Mouse (Mus musculus): ENCODE measurements around the gene Pgp.

The Pgp gene

DNA sequence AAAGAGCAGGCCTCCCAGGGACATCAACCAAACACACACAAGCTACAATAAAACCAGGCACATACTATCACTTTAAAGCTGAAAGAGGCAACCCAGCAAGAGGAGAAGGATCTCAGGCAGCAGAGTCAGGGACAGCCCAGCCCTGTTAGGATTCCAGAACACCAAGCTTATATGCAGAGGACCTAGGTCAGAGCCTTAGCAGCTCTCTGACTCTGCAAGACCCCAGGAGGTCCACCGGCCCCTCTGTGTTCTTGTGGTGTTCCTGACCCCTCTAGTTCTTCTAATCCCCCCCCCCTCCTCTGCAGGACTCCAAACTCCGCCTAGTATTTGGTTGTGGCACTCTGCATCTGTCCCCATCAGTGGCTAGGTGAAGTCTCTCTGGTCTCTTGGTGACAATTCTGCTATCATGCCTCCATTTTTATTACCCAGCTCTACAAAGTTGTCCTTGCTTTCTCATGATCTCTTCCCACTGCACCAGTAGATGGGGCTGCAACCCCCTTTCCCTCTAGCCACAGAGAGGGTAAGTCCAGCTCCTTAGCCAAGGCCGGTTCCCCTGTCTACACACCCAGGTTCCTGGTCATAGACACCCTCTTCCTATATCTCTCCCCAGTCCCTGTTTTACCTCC is 10.1 kb downstream of the Pgp start:
- in situ Hi-C loops (cut with MboI, MseI) = loop anchor here (5.0 kb wide), 1 partner anchor 42 kb away; no protein-coding TSS in a partner anchor

DNA sequence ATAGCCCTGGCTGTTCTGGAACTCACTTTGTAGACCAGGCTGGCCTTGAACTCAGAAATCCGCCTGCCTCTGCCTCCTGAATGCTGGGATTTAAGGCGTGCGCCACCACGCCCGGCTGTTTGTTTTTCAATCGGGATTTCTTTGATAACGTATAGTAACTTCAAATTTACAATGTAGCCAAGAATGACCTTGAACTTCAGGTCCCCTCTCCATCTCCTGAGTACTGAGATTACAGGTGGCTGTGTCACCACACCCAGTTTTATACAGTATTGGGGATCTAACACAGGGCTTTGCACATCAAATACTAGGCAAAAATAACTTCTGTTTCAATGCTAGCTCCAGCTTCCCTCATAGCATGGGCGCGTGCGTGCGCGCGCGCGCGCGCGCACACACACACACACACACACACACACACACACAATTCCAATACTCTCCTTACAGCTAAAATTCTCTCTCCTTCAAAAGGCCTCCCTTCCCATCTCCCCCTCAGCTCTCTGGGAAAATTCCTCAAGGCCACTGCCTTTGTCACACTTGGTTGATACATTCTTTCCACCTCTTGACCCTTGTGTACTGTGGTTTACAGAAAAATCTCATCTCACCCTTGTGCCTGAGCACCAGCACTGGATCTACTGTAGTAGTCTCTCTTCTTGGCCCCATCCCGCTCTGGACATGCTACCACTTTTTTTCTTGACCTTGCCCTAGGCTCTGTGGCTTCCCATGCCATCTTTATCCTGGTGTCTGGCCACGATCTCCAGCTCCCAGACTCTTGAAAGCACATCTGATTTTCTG is 11.0 kb downstream of the Pgp start:
- in situ Hi-C loops (cut with MboI, MseI) = loop anchor here (5.0 kb wide), 1 partner anchor 41 kb away; no protein-coding TSS in a partner anchor

DNA sequence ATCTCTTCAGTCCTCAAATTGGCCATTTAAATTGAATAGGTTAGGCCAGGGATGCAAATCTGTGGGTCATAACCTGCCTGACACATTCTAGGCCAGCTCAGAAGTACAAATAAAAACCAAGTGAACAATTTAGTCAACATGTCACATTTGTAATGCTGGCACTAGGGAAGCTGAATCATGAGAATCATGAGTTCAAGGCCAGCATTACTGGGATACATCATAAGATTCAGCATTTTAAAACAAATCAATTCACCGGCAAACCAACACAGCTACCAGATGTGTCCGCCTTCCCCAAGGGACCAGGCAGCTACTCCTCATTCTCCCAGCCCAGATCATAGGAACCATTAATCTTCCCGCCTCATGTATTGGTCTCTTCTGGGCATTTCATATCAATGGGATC is 13.3 kb downstream of the Pgp start:
- in situ Hi-C loops (cut with MboI, MseI) = loop anchor here (5.0 kb wide), 1 partner anchor 39 kb away; no protein-coding TSS in a partner anchor

DNA sequence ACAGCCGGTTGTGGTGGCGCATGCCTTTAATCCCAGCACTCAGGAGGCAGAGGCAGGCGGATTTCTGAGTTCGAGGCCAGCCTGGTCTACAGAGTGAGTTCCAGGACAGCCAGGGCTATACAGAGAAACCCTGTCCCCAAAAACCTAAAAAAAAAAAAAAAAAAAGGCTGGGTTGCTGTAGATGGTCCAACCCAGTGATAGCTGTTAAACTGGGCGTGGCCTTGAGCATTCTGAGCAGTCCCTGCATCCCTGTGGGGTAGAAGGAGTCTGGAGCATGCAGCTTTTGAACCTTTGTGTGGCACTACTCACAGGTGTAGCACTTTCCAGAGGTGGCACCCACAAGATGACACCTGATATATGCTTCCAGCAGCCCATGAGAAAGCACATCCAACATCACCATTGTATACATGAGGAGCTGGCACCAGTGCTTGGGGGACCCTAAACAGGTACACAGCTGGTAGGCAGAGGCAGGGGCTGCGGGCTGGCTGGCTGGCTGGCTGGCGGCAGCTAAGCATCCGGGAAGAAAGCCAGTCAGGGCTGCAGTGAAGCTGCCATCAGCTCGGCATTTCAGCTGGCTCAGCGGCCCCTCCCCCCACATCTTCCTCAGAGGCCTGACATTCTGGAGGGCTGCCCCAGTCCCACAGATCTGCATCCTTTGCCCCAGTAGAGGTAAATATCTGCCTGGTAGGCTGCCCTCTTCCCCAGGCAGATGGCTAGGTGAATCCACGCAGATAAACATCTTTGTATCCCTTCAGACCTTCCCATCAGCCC is 15.1 kb downstream of the Pgp start:
- in situ Hi-C loops (cut with MboI, MseI) = no loop called here

- in situ Hi-C loops (cut with MboI, MseI) = no loop called here
These were observed 18.0 kb downstream of the Pgp start, which contains the start of gene Caskin1 for GRCm38 (mm10) chr17:24488186-24488661. TSS of gene Caskin1 (plus strand) at chr17:24488601.

- in situ Hi-C loops (cut with MboI, MseI) = no loop called here
These were observed 18.6 kb downstream of the Pgp start for GRCm38 (mm10) chr17:24488662-24489264.

GRCm38 (mm10) chr17:24489265-24490030 is 19.3 kb downstream of the Pgp start:
- in situ Hi-C loops (cut with MboI, MseI) = no loop called here

GRCm38 (mm10) chr17:24490399-24490798 is 20.2 kb downstream of the Pgp start:
- in situ Hi-C loops (cut with MboI, MseI) = no loop called here

DNA sequence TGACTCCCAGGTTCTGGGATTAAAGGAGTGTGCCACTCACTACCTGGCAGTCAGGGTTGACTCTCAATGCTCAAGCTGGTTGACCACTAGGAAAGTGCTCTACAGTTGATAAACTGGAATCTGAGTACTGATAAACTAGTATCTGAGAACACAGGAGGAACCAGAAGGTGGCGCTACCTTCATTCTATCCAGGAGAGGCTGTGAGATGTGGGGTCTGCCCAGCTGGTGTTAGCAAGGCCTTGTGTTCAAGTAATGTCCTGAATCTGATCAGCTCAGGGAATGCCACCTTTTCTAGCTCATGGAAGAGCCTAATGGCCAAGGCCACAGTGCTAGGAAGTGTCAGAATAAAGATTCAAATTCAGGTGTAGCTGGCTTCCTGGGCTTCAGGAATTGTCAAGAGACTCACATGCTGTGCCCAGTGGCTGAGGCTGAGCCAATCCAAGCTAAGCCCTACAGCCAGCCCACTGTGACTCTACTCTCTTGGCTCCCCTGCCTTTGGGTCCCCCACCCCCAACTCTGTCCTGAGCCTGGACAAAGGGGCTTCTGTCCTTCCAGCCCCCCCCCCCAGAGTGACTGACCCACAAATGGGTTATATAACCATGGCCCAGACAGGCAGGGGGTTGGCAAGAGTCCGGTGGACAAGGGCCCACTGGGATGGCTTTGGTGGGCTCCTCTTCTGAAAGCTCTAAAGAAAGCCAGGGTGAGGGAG is 24.6 kb downstream of the Pgp start:
- in situ Hi-C loops (cut with MboI, MseI) = no loop called here

DNA sequence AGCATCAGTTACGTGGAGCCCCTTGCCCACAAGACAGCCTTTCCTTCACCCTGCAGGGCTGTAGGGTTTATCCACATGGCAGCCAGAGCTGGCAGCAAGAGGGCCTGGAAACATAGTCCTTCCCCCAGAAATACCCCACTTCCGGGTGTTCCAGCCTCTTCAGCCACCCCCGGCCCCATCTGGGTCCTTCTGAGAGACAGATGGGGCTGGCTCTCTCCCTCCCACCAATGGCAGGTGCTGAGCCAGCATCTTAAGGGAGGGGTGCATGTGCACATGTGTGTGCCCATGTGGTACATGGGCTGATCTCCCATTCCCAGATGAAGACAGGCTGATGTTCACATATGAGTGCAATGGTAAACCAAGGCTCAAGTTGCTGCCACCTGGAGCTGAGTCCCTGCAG is 25.3 kb downstream of the Pgp start:
- in situ Hi-C loops (cut with MboI, MseI) = no loop called here

GRCm38 (mm10) chr17:24496026-24496425 is 25.8 kb downstream of the Pgp start:
- in situ Hi-C loops (cut with MboI, MseI) = no loop called here

- in situ Hi-C loops (cut with MboI, MseI) = no loop called here
These were observed 32.0 kb downstream of the Pgp start for GRCm38 (mm10) chr17:24502208-24502607.

GRCm38 (mm10) chr17:24504085-24504484 is 33.9 kb downstream of the Pgp start:
- in situ Hi-C loops (cut with MboI, MseI) = no loop called here

GRCm38 (mm10) chr17:24505286-24505955 is 35.2 kb downstream of the Pgp start:
- in situ Hi-C loops (cut with MboI, MseI) = no loop called here

DNA sequence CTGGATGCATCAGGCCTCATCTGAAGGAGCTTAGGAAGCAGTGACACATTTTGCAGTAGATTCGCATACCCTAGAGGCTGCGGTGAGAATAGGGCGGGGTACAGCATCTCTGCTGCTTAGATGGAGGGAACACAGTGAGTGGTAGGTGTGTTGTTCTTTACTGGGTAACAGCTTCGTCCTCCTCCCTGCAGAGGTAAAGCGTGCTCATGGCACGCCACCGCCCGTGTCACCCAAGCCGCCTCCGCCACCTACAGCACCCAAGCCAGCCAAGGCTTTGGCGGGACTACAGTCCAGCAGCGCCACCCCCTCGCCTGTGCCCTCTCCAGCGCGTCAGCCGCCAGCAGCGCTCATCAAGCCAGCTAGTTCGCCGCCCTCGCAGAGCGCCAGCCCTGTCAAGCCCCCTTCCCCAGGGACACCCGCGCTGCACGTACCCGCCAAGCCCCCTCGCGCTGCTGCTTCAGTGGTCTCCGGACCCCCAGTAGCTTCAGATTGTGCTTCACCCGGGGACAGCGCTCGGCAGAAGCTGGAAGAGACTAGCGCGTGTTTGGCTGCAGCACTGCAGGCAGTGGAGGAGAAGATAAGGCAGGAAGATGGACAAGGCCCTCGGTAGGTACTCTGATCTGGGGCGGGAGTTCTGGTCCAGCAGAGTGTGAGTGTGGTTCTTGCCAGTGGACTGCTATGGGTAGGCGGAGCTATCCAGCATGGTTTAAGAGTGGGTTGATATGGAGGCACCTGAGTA is 36.3 kb downstream of the Pgp start:
- in situ Hi-C loops (cut with MboI, MseI) = no loop called here

GRCm38 (mm10) chr17:24507129-24507664 is 37.0 kb downstream of the Pgp start:
- in situ Hi-C loops (cut with MboI, MseI) = no loop called here

- in situ Hi-C loops (cut with MboI, MseI) = no loop called here
These were observed 37.7 kb downstream of the Pgp start for GRCm38 (mm10) chr17:24507806-24508460.

GRCm38 (mm10) chr17:24513609-24514008 is 43.4 kb downstream of the Pgp start:
- in situ Hi-C loops (cut with MboI, MseI) = no loop called here
